Mouse (Mus musculus): ENCODE measurements around the gene Tas2r138. TPM values are rescaled to one million over a fixed set of nuclear protein-coding genes. Genes with fewer than 3 reads are reported as not detected.

Gene Tas2r138
- total RNA-seq, 2 experiments from 2014 or later = not detected

DNA sequence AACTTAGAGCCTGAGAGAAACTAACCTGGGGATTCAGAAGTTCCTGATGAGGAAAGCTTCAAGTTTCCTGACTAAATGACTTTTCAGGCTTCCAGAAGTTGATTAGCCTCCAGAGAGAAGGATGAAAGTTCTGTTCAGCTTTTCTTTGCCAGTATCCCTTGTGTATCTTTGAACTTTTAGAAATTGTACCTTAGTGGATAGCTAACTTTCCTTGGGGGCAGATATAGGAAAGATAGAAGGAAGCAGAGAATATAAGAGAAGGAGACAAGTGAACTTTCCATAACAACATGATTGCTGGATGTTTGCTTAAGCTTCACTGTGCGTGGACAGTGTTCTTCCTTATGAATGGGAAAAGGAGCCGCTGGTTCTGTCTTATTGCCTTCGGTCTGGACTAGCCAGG, 43.9 kb downstream of the Tas2r138 start, which contains the start of gene Olfr460:
TSS of gene Olfr460 (plus strand) at position 301 of the 400 bp plus-strand sequence.
- DNase-seq = no peak
- intact Hi-C loops (cut with DNase I; ENCODE audit: low total_unique reads) = no loop called here

Other genes with a start within 250 kb of the Tas2r138 start
- 1 to 10 TPM; 1.8 to 2.0 TPM for gene E330009J07Rik, start 177.2 kb downstream of the Tas2r138 start, total RNA-seq (2021)
- gene Wee2, start 174.2 kb downstream of the Tas2r138 start, total RNA-seq (2021) = not detected
- 10 to 100 TPM; 26.4 to 28.9 TPM for gene Ssbp1, start 142.0 kb downstream of the Tas2r138 start, total RNA-seq (2021)
- not detected for gene Tas2r137, start 122.1 kb downstream of the Tas2r138 start, total RNA-seq (2021)
- gene Tas2r108, start 119.8 kb downstream of the Tas2r138 start, total RNA-seq (2021) = not detected
- not detected for gene Prss37, start 93.8 kb downstream of the Tas2r138 start, total RNA-seq (2021)
- gene Olfr461, start 58.3 kb downstream of the Tas2r138 start, total RNA-seq (2021) = not detected
- not detected for gene Olfr460, start 43.8 kb downstream of the Tas2r138 start, total RNA-seq (2021)
- under 1 TPM; 0.42 to 0.43 TPM for gene Clec5a, start 27.5 kb downstream of the Tas2r138 start, total RNA-seq (2021)
- under 1 TPM; 0.47 to 0.49 TPM for gene Mgam, start 15.5 kb upstream of the Tas2r138 start, total RNA-seq (2021)